Mouse (Mus musculus) ES-E14 (cell line): ENCODE data around the gene Rgp1. TPM values are rescaled to one million over a fixed set of nuclear protein-coding genes. Genes with fewer than 3 reads are reported as not detected.
"Not testable (repeated sequence)": the region's sequence is repeated elsewhere in the genome, so short reads cannot be mapped to it uniquely, and the experiment has no call there.

Experiments
- DNase-seq: peaks from one replicate; pipeline ENCODE4 v3.0.0-alpha.2; 2013; ENCODE audit warnings: low read depth, low spot score
- H3K27ac ChIP-seq: 2 replicates; pipeline ENCODE4 v1.5.1; 2012; ENCODE audit warnings: low read depth, mild to moderate bottlenecking, low read length, moderate library complexity, mixed read lengths; ENCODE audit not compliant: poor library complexity, insufficient read depth, severe bottlenecking
- H3K36me3 ChIP-seq: 2 replicates; pipeline ENCODE4 v1.6.1; 2012; ENCODE audit warnings: mild to moderate bottlenecking, low read length, moderate library complexity, mixed read lengths; ENCODE audit not compliant: control insufficient read depth, poor library complexity, insufficient read depth, severe bottlenecking
- H3K4me1 ChIP-seq, 2 experiments: fragments of 150-350 bp in 1 of 2; sonication (generic) in 1 of 2; 2 replicates each; pipeline ENCODE4 v1.6.1; 2012; ENCODE audit warnings: low read length in 2 of 2, mild to moderate bottlenecking in 1 of 2, mixed read lengths in 1 of 2; ENCODE audit not compliant: control insufficient read depth in 2 of 2, insufficient read depth in 2 of 2, poor library complexity in 1 of 2
- H3K4me3 ChIP-seq, 2 experiments: fragments of 150-350 bp in 1 of 2; sonication (generic) in 1 of 2; 2 replicates each; pipeline ENCODE4 v1.5.1; 2012; ENCODE audit warnings: low read length in 2 of 2, low read depth in 1 of 2, mild to moderate bottlenecking in 1 of 2, mixed read lengths in 1 of 2; ENCODE audit not compliant: insufficient read depth in 1 of 2, poor library complexity in 1 of 2, severe bottlenecking in 1 of 2
- H3K9ac ChIP-seq: 2 replicates; pipeline ENCODE4 v1.6.1; 2012; ENCODE audit warnings: low read depth, mild to moderate bottlenecking, low read length, mixed read lengths; ENCODE audit not compliant: poor library complexity, insufficient read depth, severe bottlenecking
- H3K9me3 ChIP-seq: fragments of 150-350 bp; sonication (generic); 2 replicates; pipeline ENCODE4 v1.6.1; 2012; ENCODE audit warnings: low read depth, mild to moderate bottlenecking, low read length; ENCODE audit not compliant: control insufficient read depth, insufficient read depth
- CHD2 ChIP-seq: IDR thresholded peaks from 2 replicates; pipeline ENCODE4 v1.6.1; 2014; ENCODE audit warnings: mild to moderate bottlenecking, low read depth, low read length, inconsistent platforms
- HCFC1 ChIP-seq: IDR thresholded peaks from 2 replicates; pipeline ENCODE4 v1.6.1; 2012; ENCODE audit warnings: low read length, inconsistent platforms, borderline replicate concordance; ENCODE audit not compliant: insufficient read depth
- MAFK ChIP-seq: IDR thresholded peaks from 2 replicates; pipeline ENCODE4 v1.6.1; 2014; ENCODE audit warnings: mild to moderate bottlenecking, low read depth, low read length, inconsistent platforms; ENCODE audit not compliant: insufficient read depth
- ZC3H11A ChIP-seq: IDR thresholded peaks from 2 replicates; pipeline ENCODE4 v1.6.1; 2012; ENCODE audit warnings: low read depth, mild to moderate bottlenecking, inconsistent platforms, low read length, borderline replicate concordance
- ZNF384 ChIP-seq: IDR thresholded peaks from 2 replicates; pipeline ENCODE4 v1.6.1; 2012; ENCODE audit warnings: low read depth, low read length, inconsistent platforms
- in situ Hi-C, 2 experiments: fragments of 600-800 bp; cut with MboI; formaldehyde crosslinking; loops; one replicate each; pipeline ENCODE4 v1.15.1; 2025; ENCODE audit warnings: low sequenced_read_pairs in 2 of 2, inconsistent platforms in 1 of 2; ENCODE audit not compliant: unreplicated experiment in 2 of 2
- total RNA-seq: library from RNA; depleted of rRNA; stranded (reverse); fragments of 300-350 nt; gene quantifications from 2 replicates; pipeline ENCODE4 v1.2.3, GENCODE M21; 2012

Rgp1 gene
- total RNA-seq, 1 experiment = 27.1 TPM

- in situ Hi-C loops = no loop called here
- Histone ChIP-seq H3K27ac (no peak overlapping the region), H3K36me3 (peaks cover 87% of the 10 kb centered on the region), H3K4me3 (no peak overlapping the region), H3K9me3 (peaks cover 7% of the 10 kb centered on the region; the same call in 1 of the 2 replicates), H3K9ac (no peak overlapping the region), H3K4me1 (peaks cover 4 to 12% of the 10 kb centered on the region in 2 experiments; a peak in 2 of 4 replicates)
- TF ChIP-seq ZNF384 = no peak
- no peak for TF ChIP-seq MAFK
- no peak for TF ChIP-seq CHD2
- TF ChIP-seq ZC3H11A = no peak
- TF ChIP-seq HCFC1 = no peak
- DNase-seq = no peak
Observed at GRCm38 (mm10) chr4:43536031-43536430, 42.5 kb upstream of the Rgp1 start.

DNA sequence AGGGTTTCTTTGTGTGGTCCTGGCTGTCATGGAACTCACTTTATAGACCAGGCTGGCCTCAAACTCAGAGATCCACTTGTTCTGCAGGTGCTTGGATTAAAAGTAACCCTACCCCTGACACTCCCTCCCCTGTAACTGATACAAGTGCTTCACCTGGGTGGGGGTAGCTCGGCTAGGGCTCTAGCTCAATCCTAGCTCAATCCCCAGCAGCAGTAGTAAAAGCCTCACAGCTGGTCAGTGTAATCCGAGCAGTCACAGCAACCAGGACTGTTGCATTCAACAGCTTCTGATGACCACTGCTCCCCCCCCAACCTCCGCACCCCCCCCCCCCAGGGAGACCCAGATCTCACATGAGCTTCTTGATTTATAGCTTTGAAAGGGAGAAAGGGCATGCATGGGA is 36.5 kb upstream of the Rgp1 start:
- Histone ChIP-seq H3K27ac (no peak overlapping the region), H3K36me3 (peaks cover 91% of the 10 kb centered on the region), H3K9ac (no peak overlapping the region), H3K4me3 (no peak overlapping the region), H3K9me3 (peaks cover 19% of the 10 kb centered on the region), H3K4me1 (no peaks in the 10 kb centered on the region)
- in situ Hi-C loops = no loop called here
- no peak for DNase-seq
- TF ChIP-seq HCFC1 (no peak), CHD2 (no peak), ZC3H11A (no peak), MAFK (no peak), ZNF384 (no peak)

DNA sequence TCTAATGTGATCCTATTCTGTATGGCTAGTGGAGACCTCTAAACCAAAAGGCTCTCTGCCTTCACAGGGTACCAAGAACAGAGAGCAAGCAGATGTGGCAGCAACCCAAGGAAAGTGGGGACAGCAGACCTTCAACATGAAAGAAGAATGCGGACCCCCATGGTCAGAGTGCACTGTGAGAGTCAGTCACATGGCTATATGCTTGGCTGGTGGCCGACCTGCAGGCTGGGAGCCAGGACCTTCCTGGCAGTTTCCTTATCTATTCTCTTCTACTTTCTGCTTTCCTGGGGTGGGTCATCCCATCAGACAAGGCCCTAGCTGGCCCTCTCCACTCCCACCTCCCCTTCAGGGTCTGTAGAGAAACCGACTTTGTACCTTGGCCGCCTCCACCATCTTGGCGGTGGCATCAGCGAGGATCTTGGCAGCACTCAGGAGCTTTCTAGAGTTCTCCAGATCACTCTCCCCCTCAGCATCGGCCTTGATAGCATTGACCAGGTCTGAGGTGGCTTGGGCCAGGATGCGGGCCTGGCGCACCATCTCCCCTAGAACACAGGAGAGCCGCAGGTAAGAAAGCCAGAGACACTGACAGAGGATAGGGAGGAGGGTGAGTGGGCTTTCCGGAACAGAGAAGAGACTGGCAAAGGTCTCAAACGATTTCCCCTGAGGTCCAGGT is 32.0 kb upstream of the Rgp1 start:
- H3K4me3 ChIP-seq = no peak overlapping the region
- in situ Hi-C loops = no loop called here
- H3K9ac ChIP-seq = no peak overlapping the region
- peaks cover 11% of the 10 kb centered on the region for H3K9me3 ChIP-seq
- H3K27ac ChIP-seq = no peak overlapping the region
- no peaks in the 10 kb centered on the region for H3K4me1 ChIP-seq
- DNase-seq = no peak
- peaks cover 97% of the 10 kb centered on the region for H3K36me3 ChIP-seq
- TF ChIP-seq MAFK (no peak), CHD2 (no peak), HCFC1 (no peak), ZC3H11A (no peak), ZNF384 (no peak)

- Histone ChIP-seq H3K4me1 (no peaks in the 10 kb centered on the region), H3K36me3 (peaks cover 90% of the 10 kb centered on the region), H3K9ac (no peak overlapping the region), H3K4me3 (no peak overlapping the region), H3K9me3 (peaks cover 6% of the 10 kb centered on the region), H3K27ac (no peak overlapping the region)
- TF ChIP-seq MAFK (no peak), ZNF384 (no peak), CHD2 (no peak), HCFC1 (no peak), ZC3H11A (no peak)
- DNase-seq = no peak
- in situ Hi-C loops = no loop called here
Observed at GRCm38 (mm10) chr4:43547160-43547559, 31.4 kb upstream of the Rgp1 start.

- Histone ChIP-seq H3K9me3 (0 out of 2 replicates have a peak, but pooled peaks cover 3% of the 10 kb centered on the region), H3K36me3 (peaks cover 88% of the 10 kb centered on the region), H3K27ac (no peak overlapping the region), H3K4me3 (no peak overlapping the region), H3K4me1 (no peaks in the 10 kb centered on the region), H3K9ac (no peak overlapping the region)
- no peak for DNase-seq
- no peak for TF ChIP-seq HCFC1
- no peak for TF ChIP-seq MAFK
- no peak for TF ChIP-seq CHD2
- no peak for TF ChIP-seq ZNF384
- TF ChIP-seq ZC3H11A = no peak
- in situ Hi-C loops = no loop called here
Observed at GRCm38 (mm10) chr4:43549055-43549454, 29.5 kb upstream of the Rgp1 start.

DNA sequence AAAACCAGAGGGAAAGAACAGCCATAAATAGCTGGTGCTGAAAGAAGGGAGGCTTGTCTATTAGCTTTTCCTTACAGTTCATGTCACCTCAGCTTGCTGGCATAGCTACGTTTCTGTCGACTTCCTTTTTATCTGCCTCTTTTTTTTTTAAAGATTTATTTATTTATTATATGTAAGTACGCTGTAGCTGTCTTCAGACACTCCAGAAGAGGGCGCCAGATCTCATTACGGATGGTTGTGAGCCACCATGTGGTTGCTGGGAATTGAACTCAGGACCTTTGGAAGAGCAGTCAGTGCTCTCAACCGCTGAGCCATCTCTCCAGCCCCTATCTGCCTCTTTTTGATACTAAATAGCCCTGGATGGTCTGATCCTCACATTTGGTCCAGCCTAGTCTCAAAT is 26.7 kb upstream of the Rgp1 start:
- H3K27ac ChIP-seq, H3K9ac ChIP-seq, H3K9me3 ChIP-seq, DNase-seq, in situ Hi-C loops, H3K4me3 ChIP-seq, H3K4me1 ChIP-seq: not testable (repeated sequence)
- peaks cover 83% of the 10 kb centered on the region for H3K36me3 ChIP-seq
